Mouse (Mus musculus): ENCODE data around the gene Zrsr2. TPM values are rescaled to one million over a fixed set of nuclear protein-coding genes. Genes with fewer than 3 reads are reported as not detected.

The Zrsr2 gene
- polyA plus RNA-seq (2014; fragmentation: Nextera tagmentation; extraction: Ambion mirVana): 49.8 and 49.9 TPM in 2 replicates

DNA sequence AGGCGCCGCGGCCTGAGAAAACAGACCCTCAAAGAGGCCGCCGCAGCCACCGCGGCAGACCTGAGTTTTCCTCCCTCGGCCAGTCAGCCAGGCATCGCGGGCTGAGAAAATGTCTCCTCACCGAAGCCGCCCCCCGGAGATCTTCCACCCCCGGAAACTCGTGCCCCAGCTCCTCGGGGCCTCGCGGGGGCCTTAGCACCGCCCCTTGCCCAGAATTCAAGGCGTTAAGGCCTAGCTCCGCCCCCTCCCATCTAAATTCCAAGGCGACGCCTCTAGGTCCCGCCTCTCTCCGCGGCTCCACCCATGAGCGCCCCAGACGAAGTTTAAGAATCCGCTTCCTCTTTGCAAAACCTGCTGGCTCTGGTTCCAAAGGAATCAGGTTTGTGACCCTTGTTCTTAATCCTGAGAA, at the start of gene Zrsr2:
TSS of gene Zrsr2 (minus strand) at position 195 of the 409 bp plus-strand sequence.
- H3K9me3 ChIP-seq (ENCODE audit: control insufficient read depth, low read length): no peaks in the 10 kb centered on the region
- peaks cover 7% of the 10 kb centered on the region; the same call in 1 of the 2 replicates for H3K27me3 ChIP-seq (ENCODE audit: control insufficient read depth, insufficient read depth, low read length)
- H3K4me1 ChIP-seq (replicated peaks; ENCODE audit: control insufficient read depth, insufficient read depth, low read length): peaks cover 7% of the 10 kb centered on the region; the same call in 1 of the 2 replicates
- DNase-seq (ENCODE audit: low spot score) (peak; percentile 79), ATAC-seq (ENCODE audit: low FRiP score) (peak; percentile 97)
- peak within 1 kb of the TSS; percentile 81 for H3K9ac ChIP-seq
- peak within 1 kb of the TSS; percentile 75 for H3K4me3 ChIP-seq (replicated peaks; ENCODE audit: low read length)
- WGBS: 20% methylated on average over 29 of the region's 29 CpGs
- peak within 1 kb of the TSS; percentile 96 for H3K27ac ChIP-seq
- peak within 1 kb of the TSS; percentile 55 for H3K4me2 ChIP-seq (replicated peaks)
- peaks cover 21% of the 10 kb centered on the region for H3K36me3 ChIP-seq (replicated peaks; ENCODE audit: control insufficient read depth, insufficient read depth)

DNA sequence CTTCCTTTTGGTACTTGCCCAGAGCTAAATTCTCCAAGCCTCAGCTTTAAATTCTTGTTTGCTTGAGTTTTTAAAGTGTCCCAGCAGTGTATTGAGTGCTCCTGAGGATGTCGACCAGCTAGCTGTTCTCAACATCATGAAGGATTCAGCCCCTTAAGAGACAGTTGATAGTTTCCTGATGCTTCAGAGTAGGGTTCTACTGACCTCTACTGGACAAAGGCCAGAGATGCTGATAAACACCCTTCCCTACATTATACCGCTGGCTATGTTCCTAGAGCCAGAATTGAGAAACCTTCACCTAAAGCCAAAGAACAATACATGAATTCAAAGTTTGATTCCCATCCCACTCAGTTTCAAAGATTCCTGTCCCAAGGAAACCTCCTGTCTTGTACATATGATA, 46.3 kb upstream of the Zrsr2 start:
- Histone ChIP-seq H3K4me3 (replicated peaks; ENCODE audit: low read length) (no peak overlapping the region), H3K4me1 (replicated peaks; ENCODE audit: control insufficient read depth, insufficient read depth, low read length) (no peaks in the 10 kb centered on the region), H3K9ac (no peak overlapping the region), H3K27ac (no peak overlapping the region), H3K4me2 (replicated peaks) (no peak overlapping the region), H3K27me3 (ENCODE audit: control insufficient read depth, insufficient read depth, low read length) (no peaks in the 10 kb centered on the region), H3K9me3 (ENCODE audit: control insufficient read depth, low read length) (no peaks in the 10 kb centered on the region), H3K36me3 (replicated peaks; ENCODE audit: control insufficient read depth, insufficient read depth) (no peaks in the 10 kb centered on the region)
- WGBS: 36% methylated on average over 2 of the region's 2 CpGs
- DNase-seq (ENCODE audit: low spot score): peak; percentile 64
- ATAC-seq (ENCODE audit: low FRiP score): peak; percentile 73; the same call in 1 of the 2 replicates

DNA sequence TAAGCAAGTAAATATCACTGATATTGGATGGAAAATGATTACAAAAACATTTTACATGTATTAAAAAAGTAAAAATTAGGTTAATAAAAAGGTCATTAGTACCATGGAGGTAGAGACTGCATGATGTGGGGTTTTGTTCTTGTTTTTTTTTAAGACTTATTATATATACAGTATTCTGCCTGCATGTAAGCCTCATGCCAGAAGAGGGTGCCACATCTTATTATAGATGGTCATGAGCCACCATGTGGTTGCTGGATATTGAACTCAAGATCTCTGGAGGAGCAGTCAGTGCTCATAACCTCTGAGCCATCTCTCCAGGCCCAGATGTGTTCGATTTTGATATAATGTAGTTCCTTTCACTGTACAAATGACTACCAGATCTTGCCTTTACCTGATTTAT, 41.4 kb upstream of the Zrsr2 start:
- peaks cover 5% of the 10 kb centered on the region; the same call in 1 of the 2 replicates for H3K27me3 ChIP-seq (ENCODE audit: control insufficient read depth, insufficient read depth, low read length)
- H3K4me3 ChIP-seq (replicated peaks; ENCODE audit: low read length): no peak overlapping the region
- 92% methylated on average over 1 of the region's 1 CpGs for WGBS
- H3K4me1 ChIP-seq (replicated peaks; ENCODE audit: control insufficient read depth, insufficient read depth, low read length): no peaks in the 10 kb centered on the region
- H3K4me2 ChIP-seq (replicated peaks): no peak overlapping the region
- no peaks in the 10 kb centered on the region for H3K36me3 ChIP-seq (replicated peaks; ENCODE audit: control insufficient read depth, insufficient read depth)
- no peak overlapping the region for H3K27ac ChIP-seq
- no peak for DNase-seq (ENCODE audit: low spot score)
- no peak for ATAC-seq (ENCODE audit: low FRiP score)
- H3K9me3 ChIP-seq (ENCODE audit: control insufficient read depth, low read length): no peaks in the 10 kb centered on the region
- no peak overlapping the region for H3K9ac ChIP-seq

DNA sequence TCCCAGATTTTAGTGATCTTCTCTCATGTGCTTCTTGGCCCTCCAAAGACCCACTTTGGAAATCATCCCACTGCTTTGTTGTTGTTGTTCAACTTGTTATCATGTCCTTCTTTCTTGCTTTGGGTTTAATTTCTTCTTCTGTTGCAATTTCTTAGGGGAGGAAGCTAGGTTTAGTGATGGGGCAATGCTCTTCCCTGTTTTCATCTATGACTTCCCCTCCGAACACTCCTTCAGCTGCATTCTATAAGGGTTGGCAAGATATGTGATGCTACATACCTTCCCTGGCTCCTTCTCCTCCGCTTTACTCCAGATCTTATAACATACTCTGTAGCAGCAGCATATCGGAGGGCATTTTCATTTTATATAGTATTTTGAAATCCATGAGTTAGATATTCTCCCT, 38.3 kb upstream of the Zrsr2 start:
- H3K4me3 ChIP-seq (replicated peaks; ENCODE audit: low read length): no peak overlapping the region

DNA sequence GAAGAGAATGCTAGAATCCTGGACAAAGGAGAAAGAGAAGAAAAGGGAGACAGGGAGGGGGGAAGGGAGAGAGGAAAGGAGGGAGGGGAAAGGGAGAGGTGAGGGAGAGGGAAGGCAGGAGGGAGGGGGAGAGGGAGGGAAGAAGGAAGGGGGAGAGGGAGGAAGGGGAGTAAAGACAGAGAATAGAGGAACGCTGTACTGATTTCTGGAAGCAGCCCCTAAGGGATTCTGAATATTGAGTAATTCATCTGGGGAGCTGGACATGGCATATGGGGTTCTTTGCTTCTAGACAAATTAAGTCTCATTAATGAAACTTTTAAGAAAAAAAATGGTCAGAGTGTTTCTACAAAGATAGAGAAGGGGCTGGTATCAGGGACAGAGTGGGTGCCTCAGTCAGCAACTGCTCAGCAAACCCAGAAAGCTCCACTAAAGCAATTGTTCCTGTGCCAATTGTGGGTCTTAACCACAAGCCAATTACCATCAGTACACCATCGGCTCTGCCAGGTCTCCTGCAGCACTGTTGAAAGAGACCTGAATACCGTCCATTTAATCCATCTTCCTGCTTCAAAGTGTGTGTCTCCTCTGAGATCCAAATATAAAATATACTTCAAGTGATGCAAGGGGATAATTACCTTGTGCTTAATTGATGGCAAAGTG, 29.4 kb upstream of the Zrsr2 start:
- DNase-seq (ENCODE audit: low spot score) (no peak), ATAC-seq (ENCODE audit: low FRiP score) (no peak; the same call in 1 of the 2 replicates)
- Histone ChIP-seq H3K9me3 (ENCODE audit: control insufficient read depth, low read length) (no peaks in the 10 kb centered on the region), H3K4me1 (replicated peaks; ENCODE audit: control insufficient read depth, insufficient read depth, low read length) (no peaks in the 10 kb centered on the region), H3K36me3 (replicated peaks; ENCODE audit: control insufficient read depth, insufficient read depth) (no peaks in the 10 kb centered on the region), H3K4me3 (replicated peaks; ENCODE audit: low read length) (no peak overlapping the region), H3K27ac (no peak overlapping the region), H3K4me2 (replicated peaks) (no peak overlapping the region), H3K27me3 (ENCODE audit: control insufficient read depth, insufficient read depth, low read length) (no peaks in the 10 kb centered on the region), H3K9ac (no peak overlapping the region)
- 60% methylated on average over 3 of the region's 3 CpGs for WGBS

More for the DNA sequence above, 38.3 kb upstream of the Zrsr2 start:
- Histone ChIP-seq H3K27ac (no peak overlapping the region), H3K36me3 (replicated peaks; ENCODE audit: control insufficient read depth, insufficient read depth) (no peaks in the 10 kb centered on the region), H3K4me2 (replicated peaks) (no peak overlapping the region), H3K4me1 (replicated peaks; ENCODE audit: control insufficient read depth, insufficient read depth, low read length) (no peaks in the 10 kb centered on the region), H3K9me3 (ENCODE audit: control insufficient read depth, low read length) (no peaks in the 10 kb centered on the region), H3K9ac (no peak overlapping the region), H3K27me3 (ENCODE audit: control insufficient read depth, insufficient read depth, low read length) (peaks cover 5% of the 10 kb centered on the region; the same call in 1 of the 2 replicates)
- DNase-seq (ENCODE audit: low spot score) (no peak), ATAC-seq (ENCODE audit: low FRiP score) (no peak)
- 96% methylated on average over 3 of the region's 3 CpGs for WGBS

DNA sequence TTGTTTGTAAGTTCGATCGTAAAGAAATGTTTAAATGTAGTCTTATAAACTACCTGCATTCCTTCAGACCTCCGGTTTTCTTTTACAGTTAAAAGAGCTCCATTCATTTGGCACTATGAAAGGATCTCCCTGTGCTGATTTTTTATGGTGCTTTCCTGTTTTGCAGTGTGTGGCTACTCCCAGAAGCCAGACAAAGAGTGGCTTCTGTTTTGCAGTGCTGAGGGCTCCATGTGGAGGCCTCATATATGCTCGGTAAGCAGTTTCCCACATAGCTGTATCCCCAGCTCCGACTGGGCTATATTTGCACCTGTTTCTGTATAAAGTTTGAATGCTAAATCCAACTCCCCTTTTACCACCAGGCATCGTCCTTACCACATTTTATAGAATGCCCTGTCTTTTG, 23.7 kb upstream of the Zrsr2 start:
- H3K36me3 ChIP-seq (replicated peaks; ENCODE audit: control insufficient read depth, insufficient read depth): no peaks in the 10 kb centered on the region
- H3K9ac ChIP-seq: no peak overlapping the region
- no peak for ATAC-seq (ENCODE audit: low FRiP score)
- H3K4me3 ChIP-seq (replicated peaks; ENCODE audit: low read length): no peak overlapping the region
- no peaks in the 10 kb centered on the region for H3K27me3 ChIP-seq (ENCODE audit: control insufficient read depth, insufficient read depth, low read length)
- no peak for DNase-seq (ENCODE audit: low spot score)
- H3K4me2 ChIP-seq (replicated peaks): no peak overlapping the region
- 84% methylated on average over 6 of the region's 6 CpGs for WGBS
- no peak overlapping the region for H3K27ac ChIP-seq
- no peaks in the 10 kb centered on the region for H3K9me3 ChIP-seq (ENCODE audit: control insufficient read depth, low read length)
- no peaks in the 10 kb centered on the region for H3K4me1 ChIP-seq (replicated peaks; ENCODE audit: control insufficient read depth, insufficient read depth, low read length)

DNA sequence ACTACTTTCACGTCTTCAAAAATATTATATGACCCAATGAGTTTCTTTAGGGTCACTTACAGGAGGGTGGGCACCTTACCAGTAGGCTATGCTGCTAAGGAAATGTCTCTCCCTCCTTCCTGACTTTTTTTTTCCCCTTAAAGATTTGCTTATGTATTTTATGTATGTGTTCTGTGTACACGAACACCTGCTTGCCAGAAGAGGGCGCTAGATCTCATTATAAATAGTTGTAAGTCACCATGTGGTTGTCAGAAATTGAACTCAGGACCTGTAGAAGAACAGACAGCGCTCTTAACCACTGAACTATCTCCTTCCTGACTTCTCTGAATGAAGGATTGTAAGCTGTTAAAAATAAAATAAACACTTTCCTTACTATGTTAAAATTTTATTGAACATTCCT, 23.0 kb upstream of the Zrsr2 start:
- H3K36me3 ChIP-seq (replicated peaks; ENCODE audit: control insufficient read depth, insufficient read depth): no peaks in the 10 kb centered on the region
- H3K4me2 ChIP-seq (replicated peaks): no peak overlapping the region
- H3K4me3 ChIP-seq (replicated peaks; ENCODE audit: low read length): no peak overlapping the region
- no peak overlapping the region for H3K27ac ChIP-seq
- ATAC-seq (ENCODE audit: low FRiP score) (no peak), DNase-seq (ENCODE audit: low spot score) (no peak)
- H3K27me3 ChIP-seq (ENCODE audit: control insufficient read depth, insufficient read depth, low read length): no peaks in the 10 kb centered on the region
- H3K9me3 ChIP-seq (ENCODE audit: control insufficient read depth, low read length): no peaks in the 10 kb centered on the region
- no peak overlapping the region for H3K9ac ChIP-seq
- WGBS: 52% methylated on average over 4 of the region's 4 CpGs
- H3K4me1 ChIP-seq (replicated peaks; ENCODE audit: control insufficient read depth, insufficient read depth, low read length): no peaks in the 10 kb centered on the region

DNA sequence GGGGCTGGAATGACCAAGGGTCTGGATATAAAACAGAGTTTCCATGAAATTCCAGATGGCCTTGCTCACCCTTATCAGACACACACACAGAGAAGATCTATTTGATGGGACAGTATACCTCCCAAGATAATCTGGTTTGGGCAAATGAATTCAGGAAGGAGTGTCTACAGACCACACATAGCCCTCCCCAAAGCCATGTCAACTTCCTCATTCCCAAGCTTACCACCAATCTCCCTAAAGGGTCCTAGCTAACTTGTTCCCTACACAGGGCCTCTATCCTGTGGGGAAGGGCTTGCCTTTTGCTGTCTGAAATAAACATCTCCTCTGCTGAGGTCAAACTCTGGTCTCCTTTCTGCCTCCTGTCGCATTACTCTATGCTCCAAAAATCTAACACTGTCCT, 22.6 kb upstream of the Zrsr2 start:
- ATAC-seq (ENCODE audit: low FRiP score) (no peak), DNase-seq (ENCODE audit: low spot score) (no peak)
- Histone ChIP-seq H3K9me3 (ENCODE audit: control insufficient read depth, low read length) (no peaks in the 10 kb centered on the region), H3K36me3 (replicated peaks; ENCODE audit: control insufficient read depth, insufficient read depth) (no peaks in the 10 kb centered on the region), H3K27me3 (ENCODE audit: control insufficient read depth, insufficient read depth, low read length) (no peaks in the 10 kb centered on the region), H3K4me1 (replicated peaks; ENCODE audit: control insufficient read depth, insufficient read depth, low read length) (no peaks in the 10 kb centered on the region), H3K4me3 (replicated peaks; ENCODE audit: low read length) (no peak overlapping the region), H3K9ac (no peak overlapping the region), H3K27ac (no peak overlapping the region), H3K4me2 (replicated peaks) (no peak overlapping the region)
- 100% methylated on average over 1 of the region's 1 CpGs for WGBS

DNA sequence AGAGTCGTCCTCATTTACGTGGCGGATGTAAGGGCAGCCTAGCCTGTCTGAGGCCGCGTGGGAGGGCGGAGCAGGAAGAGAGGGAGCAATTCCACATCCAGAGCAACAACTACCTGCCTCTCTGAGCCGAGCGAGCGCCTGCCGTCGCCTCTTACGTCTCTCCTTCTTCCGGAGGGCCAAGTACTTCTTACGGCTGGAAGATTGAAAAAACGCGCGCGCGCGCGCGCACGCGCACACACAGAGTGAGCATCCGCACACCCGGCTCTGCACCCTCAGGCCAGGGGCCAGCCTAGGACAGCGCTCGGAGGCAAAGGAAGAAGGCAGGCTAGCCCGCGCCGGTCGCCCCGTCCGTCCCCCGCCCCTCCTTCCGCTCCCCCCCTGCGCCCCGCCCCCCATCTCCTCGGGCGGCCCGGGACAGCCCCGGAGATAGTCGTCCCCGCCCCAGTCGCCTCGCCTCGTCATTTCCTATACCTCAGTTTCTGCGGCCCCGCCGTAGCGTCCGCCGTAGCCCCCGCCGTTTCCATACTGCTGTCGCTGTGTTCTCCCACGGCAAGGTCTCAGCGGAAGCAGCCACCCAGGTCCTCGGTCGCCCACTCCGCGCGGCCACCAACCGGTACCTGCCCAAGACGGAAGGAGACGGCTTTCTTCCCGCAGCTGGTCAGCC, 526 bp downstream of the Zrsr2 start:
- H3K27ac ChIP-seq: peak overlapping the region; percentile 96
- DNase-seq (ENCODE audit: low spot score) (peak; percentile 66), ATAC-seq (ENCODE audit: low FRiP score) (peak; percentile 92)
- peak overlapping the region; percentile 75 for H3K4me3 ChIP-seq (replicated peaks; ENCODE audit: low read length)
- H3K9me3 ChIP-seq (ENCODE audit: control insufficient read depth, low read length): no peaks in the 10 kb centered on the region
- H3K27me3 ChIP-seq (ENCODE audit: control insufficient read depth, insufficient read depth, low read length): peaks cover 7% of the 10 kb centered on the region; the same call in 1 of the 2 replicates
- H3K36me3 ChIP-seq (replicated peaks; ENCODE audit: control insufficient read depth, insufficient read depth): peaks cover 27% of the 10 kb centered on the region
- H3K4me1 ChIP-seq (replicated peaks; ENCODE audit: control insufficient read depth, insufficient read depth, low read length): peaks cover 7% of the 10 kb centered on the region; the same call in 1 of the 2 replicates
- WGBS: 26% methylated on average over 56 of the region's 67 CpGs
- H3K9ac ChIP-seq: peak overlapping the region; percentile 81
- peak overlapping the region; percentile 55 for H3K4me2 ChIP-seq (replicated peaks)
